In the genomic region with DNA sequence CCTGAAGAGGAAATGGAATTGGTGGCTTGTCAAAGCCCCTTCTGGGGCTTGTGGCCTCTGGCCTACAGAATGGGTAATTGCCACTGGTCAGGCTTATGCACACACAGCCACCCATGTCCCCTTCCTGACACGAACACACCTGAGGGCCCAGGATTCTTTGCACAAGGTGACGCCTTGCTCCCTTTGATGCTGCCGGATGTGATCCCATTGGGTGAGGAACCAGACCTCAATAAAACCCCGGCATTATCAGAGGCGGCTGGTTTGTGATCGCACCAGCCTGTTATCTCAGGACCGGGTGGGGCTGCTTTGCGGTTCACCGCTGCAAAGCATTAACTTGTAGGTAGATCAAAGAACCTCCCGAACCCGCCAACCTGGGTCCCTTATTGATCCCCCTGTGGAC, we compare ENCODE assay signal across 20 mouse cellular contexts.
DNase-seq lines count a peak whose midpoint lies in the region; ATAC-seq lines count a peak whose summit lies in the region.
"Had no signal": no experiment of that assay in that cellular context is flagged by ENCODE, and none has a peak within 500 bp of the region (broad histone marks: within the 10 kb centered on the region; RNA-seq: fewer than 3 reads in every experiment).

No protein-coding gene starts in this region.

- peak; percentile 87 for ATAC-seq in intestine, embryonic 15.5 days
- ATAC-seq in liver, embryonic 15.5 days (ENCODE audit: insufficient read depth), result peak; percentile 8; the same call in 1 of the 2 replicates
- ATAC-seq in stomach, embryonic 15.5 days (ENCODE audit: insufficient read depth, low FRiP score, low read depth), result peak; percentile 65
- ATAC-seq: activated CD4-positive, CD25-positive, alpha-beta regulatory T cell, adult 4 months; forebrain, embryonic 13.5 days; forebrain, postnatal 0 days; Patski had no signal

- no peaks in the 10 kb centered on the region for H3K9me3 ChIP-seq in intestine, embryonic 15.5 days
- no peaks in the 10 kb centered on the region for H3K9me3 ChIP-seq in liver, embryonic 15.5 days (replicated peaks)
- no peaks in the 10 kb centered on the region for H3K9me3 ChIP-seq in stomach, embryonic 15.5 days
- no peaks in the 10 kb centered on the region for H3K9me3 ChIP-seq in limb, embryonic 10.5 days (replicated peaks)
- H3K9me3 ChIP-seq: embryonic facial prominence, embryonic 13.5 days; forebrain, embryonic 13.5 days; heart, embryonic 12.5 days had no signal

- 61% methylated on average over 11 of the region's 11 CpGs for WGBS in intestine, embryonic 15.5 days
- 28% methylated on average over 11 of the region's 11 CpGs for WGBS in large intestine, adult 2 months
- WGBS in liver, embryonic 15.5 days (ENCODE audit: insufficient replicate concordance), result 42% methylated on average over 11 of the region's 11 CpGs
- WGBS in stomach, embryonic 15.5 days, result 68% methylated on average over 11 of the region's 11 CpGs
- WGBS in limb, embryonic 10.5 days, result 89% methylated on average over 11 of the region's 11 CpGs

- H3K27me3 ChIP-seq in intestine, embryonic 15.5 days (replicated peaks), result no peaks in the 10 kb centered on the region
- H3K27me3 ChIP-seq in liver, embryonic 15.5 days, result no peaks in the 10 kb centered on the region
- H3K27me3 ChIP-seq in stomach, embryonic 15.5 days (replicated peaks), result no peaks in the 10 kb centered on the region
- no peaks in the 10 kb centered on the region for H3K27me3 ChIP-seq in limb, embryonic 10.5 days (ENCODE audit: low read depth, poor library complexity, severe bottlenecking)
- H3K27me3 ChIP-seq: CH12.LX; embryonic facial prominence, embryonic 13.5 days; forebrain, embryonic 13.5 days; heart, embryonic 12.5 days; Patski had no signal

- DNase-seq in large intestine, adult 2 months (ENCODE audit: low read depth, low spot score), result peak; percentile 67
- no peak for DNase-seq in limb, embryonic 10.5 days (ENCODE audit: low spot score)
- no peak for DNase-seq in layer of hippocampus, postnatal 10 days (ENCODE audit: low spot score in 2 of 2)
- no peak for DNase-seq in lung, adult 18-20 months
- DNase-seq in lung, postnatal 25 days (ENCODE audit: low spot score), result no peak
- DNase-seq: adrenal gland, postnatal 14 days; cerebellum, adult 11-12 months; cerebellum, adult 9-10 months; cerebellum, postnatal 36 days; forebrain, postnatal 0 days; gastrocnemius, postnatal 14 days had no signal

- no peak overlapping the region for H3K4me3 ChIP-seq in intestine, embryonic 15.5 days (replicated peaks)
- H3K4me3 ChIP-seq in liver, embryonic 15.5 days (replicated peaks), result no peak overlapping the region
- H3K4me3 ChIP-seq in stomach, embryonic 15.5 days (replicated peaks), result no peak overlapping the region
- H3K4me3 ChIP-seq in limb, embryonic 10.5 days, result no peak overlapping the region
- H3K4me3 ChIP-seq: embryonic facial prominence, embryonic 13.5 days; forebrain, embryonic 13.5 days; heart, embryonic 12.5 days had no signal

- no peaks in the 10 kb centered on the region for H3K36me3 ChIP-seq in intestine, embryonic 15.5 days
- no peaks in the 10 kb centered on the region for H3K36me3 ChIP-seq in liver, embryonic 15.5 days (replicated peaks)
- H3K36me3 ChIP-seq in stomach, embryonic 15.5 days, result no peaks in the 10 kb centered on the region
- H3K36me3 ChIP-seq in limb, embryonic 10.5 days, result peaks cover 8% of the 10 kb centered on the region; the same call in 1 of the 2 replicates
- H3K36me3 ChIP-seq: embryonic facial prominence, embryonic 13.5 days; heart, embryonic 12.5 days had no signal

- no peak overlapping the region for H3K9ac ChIP-seq in intestine, embryonic 15.5 days
- no peak overlapping the region for H3K9ac ChIP-seq in liver, embryonic 15.5 days
- H3K9ac ChIP-seq in stomach, embryonic 15.5 days, result no peak overlapping the region
- H3K9ac ChIP-seq: embryonic facial prominence, embryonic 13.5 days; forebrain, embryonic 13.5 days; forebrain, postnatal 0 days; heart, embryonic 12.5 days had no signal

- H3K4me1 ChIP-seq in intestine, embryonic 15.5 days (replicated peaks), result peaks cover 34% of the 10 kb centered on the region
- peaks cover 21% of the 10 kb centered on the region for H3K4me1 ChIP-seq in liver, embryonic 15.5 days (replicated peaks)
- H3K4me1 ChIP-seq in stomach, embryonic 15.5 days, result peaks cover 16% of the 10 kb centered on the region
- peaks cover 36% of the 10 kb centered on the region for H3K4me1 ChIP-seq in limb, embryonic 10.5 days

- H3K27ac ChIP-seq in intestine, embryonic 15.5 days, result 0 out of 2 replicates have a peak overlapping the region, but pooled peaks have one; percentile 19
- no peak overlapping the region for H3K27ac ChIP-seq in liver, embryonic 15.5 days (replicated peaks)
- 0 out of 2 replicates have a peak overlapping the region, but pooled peaks have one; percentile 18 for H3K27ac ChIP-seq in stomach, embryonic 15.5 days
- no peak overlapping the region for H3K27ac ChIP-seq in limb, embryonic 10.5 days
- H3K27ac ChIP-seq: embryonic facial prominence, embryonic 13.5 days; forebrain, embryonic 13.5 days had no signal

- 0 out of 2 replicates have a peak overlapping the region, but pooled peaks have one; percentile 4 for H3K4me2 ChIP-seq in intestine, embryonic 15.5 days (replicated peaks)
- H3K4me2 ChIP-seq in liver, embryonic 15.5 days, result no peak overlapping the region
- no peak overlapping the region for H3K4me2 ChIP-seq in stomach, embryonic 15.5 days
- H3K4me2 ChIP-seq: embryonic facial prominence, embryonic 13.5 days; forebrain, embryonic 13.5 days; heart, embryonic 12.5 days had no signal

Comparison
In these comparisons a context has a peak if more than half of its experiments do, and no peak if none do; other contexts are left out.
1. ATAC-seq: peak in every context shown above with its lines; median percentile 87 in intestine, embryonic 15.5 days; 65 in stomach, embryonic 15.5 days; 8 in liver, embryonic 15.5 days.
2. H3K27ac ChIP-seq: peak in intestine, embryonic 15.5 days (single experiment) and stomach, embryonic 15.5 days (single experiment); none in liver, embryonic 15.5 days (single experiment) and limb, embryonic 10.5 days (single experiment).